Mouse (Mus musculus) liver, postnatal 0 days (tissue): Measurements from ENCODE around the gene Pdcd1lg2. TPM values are rescaled to one million over a fixed set of nuclear protein-coding genes. Genes with fewer than 3 reads are reported as not detected.

Experiments
- ATAC-seq: fragments of 200-750 bp; cut with Nextera tagmentation; 2 replicates; pipeline ENCODE4 v1.8.0; 2017; ENCODE audit warnings: mild to moderate bottlenecking, moderate library complexity
- DNase-seq: peaks from one replicate; pipeline ENCODE4 v3.0.0-alpha.2; 2016
- H3K27ac ChIP-seq: fragments of 300-500 bp; sonication (generic); 2 replicates; pipeline ENCODE4 v1.5.1; 2014; ENCODE audit warnings: antibody characterized with exemption, moderate library complexity, mild to moderate bottlenecking, low read depth
- H3K27me3 ChIP-seq: fragments of 300-500 bp; sonication (generic); 2 replicates; pipeline ENCODE4 v1.6.1; 2014; ENCODE audit warnings: low read length, control low read depth, mixed read lengths; ENCODE audit not compliant: insufficient read depth
- H3K36me3 ChIP-seq: fragments of 300-500 bp; sonication (generic); replicated peaks from 2 replicates; pipeline ENCODE4 v1.6.1; 2014; ENCODE audit warnings: mild to moderate bottlenecking, control low read depth, low read length, moderate library complexity, mixed read lengths; ENCODE audit not compliant: insufficient read depth
- H3K4me1 ChIP-seq: fragments of 300-500 bp; sonication (generic); 2 replicates; pipeline ENCODE4 v1.6.1; 2014; ENCODE audit warnings: antibody characterized with exemption, mild to moderate bottlenecking, control low read depth; ENCODE audit not compliant: insufficient read depth
- H3K4me2 ChIP-seq: fragments of 300-500 bp; sonication (generic); 2 replicates; pipeline ENCODE4 v1.6.1; 2014; ENCODE audit warnings: low read depth, mild to moderate bottlenecking, low read length, moderate library complexity, mixed read lengths
- H3K4me3 ChIP-seq: fragments of 300-500 bp; sonication (generic); 2 replicates; pipeline ENCODE4 v1.5.1; 2014; ENCODE audit warnings: low read depth, low read length
- H3K9ac ChIP-seq: fragments of 300-500 bp; sonication (generic); replicated peaks from 2 replicates; pipeline ENCODE4 v1.6.1; 2014; ENCODE audit warnings: mild to moderate bottlenecking, moderate library complexity
- H3K9me3 ChIP-seq: fragments of 300-500 bp; sonication (generic); 2 replicates; pipeline ENCODE4 v1.6.1; 2016; ENCODE audit warnings: mild to moderate bottlenecking, control low read depth, low read length, mixed read lengths
- CTCF ChIP-seq: sonication (generic); IDR thresholded peaks from 2 replicates; pipeline ENCODE4 v1.5.1; 2016; ENCODE audit warnings: antibody characterized with exemption, low read depth
- EP300 ChIP-seq: IDR thresholded peaks from 2 replicates; pipeline ENCODE4 v1.6.1; 2016; ENCODE audit warnings: antibody characterized with exemption, low read depth, mild to moderate bottlenecking
- WGBS: fragments of 180-500 bp; shearing (Covaris S2); extraction: QIAGEN DNeasy Blood & Tissue Kit; methylation state at CpG from one replicate; pipeline ENCODE4 v1.1.7; 2014; ENCODE audit not compliant: insufficient replicate concordance; 5-methylcytosine and 5-hydroxymethylcytosine counted together
- polyA plus RNA-seq: library from polyadenylated mRNA; unstranded; fragments of >200 nt; fragmentation: Nextera tagmentation; extraction: Ambion mirVana; gene quantifications from 2 replicates; pipeline ENCODE4 v1.2.1, GENCODE M21; 2015

The Pdcd1lg2 gene
- polyA plus RNA-seq, 1 experiment from 2014 or later = not detected

DNA sequence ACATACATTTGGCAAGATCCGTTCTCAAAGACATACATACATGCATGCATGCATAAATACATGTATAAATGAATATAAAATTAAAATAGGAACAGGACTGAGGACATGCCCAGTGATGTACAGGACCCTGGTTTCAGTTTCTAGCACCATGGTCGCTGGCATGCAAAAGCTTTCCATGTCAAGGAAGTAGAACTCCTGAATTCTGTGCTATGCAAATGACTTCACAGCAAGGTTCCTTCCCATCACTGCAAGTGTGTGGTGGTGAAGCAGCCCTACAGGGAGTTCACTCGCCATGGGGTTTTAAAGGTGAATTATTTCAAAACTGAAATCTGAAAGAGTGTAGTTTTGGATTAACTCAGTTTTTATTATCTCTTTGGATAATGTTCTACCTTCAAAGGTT, 34.3 kb upstream of the Pdcd1lg2 start:
- Histone ChIP-seq H3K9me3 (no peaks in the 10 kb centered on the region), H3K4me3 (no peak overlapping the region), H3K27me3 (no peaks in the 10 kb centered on the region), H3K4me2 (no peak overlapping the region), H3K27ac (no peak overlapping the region), H3K36me3 (peaks cover 4% of the 10 kb centered on the region; the same call in 1 of the 2 replicates), H3K9ac (no peak overlapping the region), H3K4me1 (0 out of 2 replicates have a peak, but pooled peaks cover 3% of the 10 kb centered on the region)
- ATAC-seq (no peak), DNase-seq (no peak)
- WGBS = 76% methylated on average over 3 of the region's 3 CpGs
- TF ChIP-seq CTCF (no peak), EP300 (no peak)

DNA sequence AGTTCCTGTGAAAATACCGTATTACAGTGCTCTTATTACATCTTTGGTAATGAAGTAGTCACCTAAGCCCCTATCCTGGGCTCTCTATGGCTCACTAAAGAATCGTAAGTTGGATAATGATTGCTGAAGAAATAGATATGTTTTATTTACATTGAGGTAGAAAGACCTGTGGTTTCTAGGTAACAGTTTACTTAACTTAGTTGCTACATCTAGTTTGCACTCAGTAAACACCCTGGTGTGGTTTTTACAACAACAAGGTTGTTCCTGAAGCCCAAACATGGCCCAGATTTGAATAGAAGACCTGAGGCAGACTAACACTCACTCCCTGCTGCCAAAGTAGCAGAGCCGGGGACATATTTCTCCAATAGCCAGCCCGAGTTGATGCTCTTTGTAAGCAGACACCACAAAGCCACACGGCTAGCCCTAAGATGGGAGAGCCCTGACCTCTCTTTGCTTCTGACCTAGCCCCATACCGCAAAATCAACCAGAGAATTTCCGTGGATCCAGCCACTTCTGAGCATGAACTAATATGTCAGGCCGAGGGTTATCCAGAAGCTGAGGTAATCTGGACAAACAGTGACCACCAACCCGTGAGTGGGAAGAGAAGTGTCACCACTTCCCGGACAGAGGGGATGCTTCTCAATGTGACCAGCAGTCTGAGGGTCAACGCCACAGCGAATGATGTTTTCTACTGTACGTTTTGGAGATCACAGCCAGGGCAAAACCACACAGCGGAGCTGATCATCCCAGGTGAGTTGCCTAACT, 30.7 kb upstream of the Pdcd1lg2 start:
- peak overlapping the region; percentile 81 for H3K27ac ChIP-seq

DNA sequence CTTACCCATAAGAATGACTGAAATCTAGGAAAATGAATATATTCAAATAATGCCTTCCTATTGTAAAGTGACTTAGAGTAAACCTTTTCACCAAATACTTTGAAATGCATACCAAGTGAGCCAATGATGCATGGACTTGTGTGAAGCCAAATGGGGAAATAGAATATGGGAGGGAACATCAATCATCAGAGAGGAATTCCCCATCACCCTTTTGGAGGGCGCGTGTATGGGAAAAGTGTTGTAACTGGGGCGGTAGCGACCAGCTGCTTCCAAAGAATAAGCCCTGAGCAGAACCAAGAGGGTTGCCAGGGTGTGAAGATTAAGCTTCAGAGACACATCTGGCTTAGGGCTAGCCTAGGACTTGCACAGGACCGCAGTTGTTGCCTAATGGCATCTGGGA, 27.4 kb upstream of the Pdcd1lg2 start:
- Histone ChIP-seq H3K9me3 (no peaks in the 10 kb centered on the region), H3K36me3 (no peaks in the 10 kb centered on the region; the same call in none of the 2 replicates), H3K4me2 (no peak overlapping the region), H3K27ac (no peak overlapping the region), H3K4me1 (peaks cover 15% of the 10 kb centered on the region; the same call in 1 of the 2 replicates), H3K27me3 (no peaks in the 10 kb centered on the region), H3K4me3 (no peak overlapping the region), H3K9ac (no peak overlapping the region)
- TF ChIP-seq EP300 (no peak), CTCF (no peak)
- ATAC-seq (no peak), DNase-seq (no peak)
- 82% methylated on average over 5 of the region's 5 CpGs for WGBS

More for the DNA sequence above, 30.7 kb upstream of the Pdcd1lg2 start:
- no peaks in the 10 kb centered on the region for H3K27me3 ChIP-seq
- no peak for TF ChIP-seq CTCF
- no peak for TF ChIP-seq EP300
- H3K4me2 ChIP-seq = peak overlapping the region; percentile 42
- WGBS = 67% methylated on average over 14 of the region's 14 CpGs
- peaks cover 15% of the 10 kb centered on the region; the same call in 1 of the 2 replicates for H3K4me1 ChIP-seq
- no peak overlapping the region for H3K9ac ChIP-seq
- no peaks in the 10 kb centered on the region for H3K9me3 ChIP-seq
- peak overlapping the region; percentile 2; the same call in 1 of the 2 replicates for H3K4me3 ChIP-seq
- DNase-seq (peak; percentile 29), ATAC-seq (peak; percentile 88)
- H3K36me3 ChIP-seq = peaks cover 2% of the 10 kb centered on the region

DNA sequence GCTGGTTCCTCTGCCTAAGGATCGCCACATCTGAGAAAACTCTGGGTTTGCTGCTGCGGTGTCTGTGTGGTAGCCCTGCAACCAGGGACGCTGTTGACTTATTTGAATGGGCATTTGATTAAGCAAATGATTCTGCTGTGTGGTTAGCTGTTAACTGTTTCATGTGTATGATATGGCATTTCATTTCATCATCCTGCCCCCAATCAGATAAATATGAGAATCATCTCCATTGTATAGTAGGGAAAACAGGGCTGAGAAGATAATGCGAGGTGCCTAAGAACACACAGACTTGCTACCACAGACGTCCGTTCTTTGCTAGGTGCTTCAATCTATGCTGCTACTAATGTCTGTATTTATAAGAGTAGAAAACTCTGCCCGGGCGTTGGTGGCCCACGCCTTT, 26.3 kb upstream of the Pdcd1lg2 start:
- no peak overlapping the region for H3K4me3 ChIP-seq
- no peaks in the 10 kb centered on the region for H3K9me3 ChIP-seq
- no peaks in the 10 kb centered on the region for H3K27me3 ChIP-seq
- ATAC-seq = no peak
- WGBS = 78% methylated on average over 9 of the region's 9 CpGs
- H3K9ac ChIP-seq = no peak overlapping the region
- no peak overlapping the region for H3K27ac ChIP-seq
- TF ChIP-seq CTCF (no peak), EP300 (no peak)
- DNase-seq = no peak
- no peaks in the 10 kb centered on the region; the same call in none of the 2 replicates for H3K36me3 ChIP-seq
- H3K4me1 ChIP-seq = peaks cover 15% of the 10 kb centered on the region; the same call in 1 of the 2 replicates
- H3K4me2 ChIP-seq = no peak overlapping the region

DNA sequence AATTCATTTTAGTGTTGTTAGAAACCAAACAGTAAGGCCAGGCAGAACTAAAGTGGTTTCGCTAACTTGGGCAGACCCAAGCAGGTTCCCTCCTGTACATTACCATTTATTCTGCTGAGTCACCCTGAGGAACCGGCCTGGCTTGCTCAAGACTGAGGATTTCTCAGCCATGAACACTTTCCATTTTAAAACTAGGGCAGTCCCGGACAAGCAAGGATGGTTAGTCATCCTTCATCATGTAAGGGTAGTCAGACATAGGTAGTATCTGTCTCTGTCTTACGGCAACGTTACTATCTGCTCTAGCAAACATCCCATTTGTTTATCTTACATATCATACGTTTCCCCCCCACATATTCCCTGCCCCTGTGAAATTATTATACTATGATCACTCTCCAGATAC, 25.7 kb upstream of the Pdcd1lg2 start:
- Histone ChIP-seq H3K9ac (no peak overlapping the region), H3K36me3 (no peaks in the 10 kb centered on the region; the same call in none of the 2 replicates), H3K9me3 (no peaks in the 10 kb centered on the region), H3K4me1 (peaks cover 15% of the 10 kb centered on the region; the same call in 1 of the 2 replicates), H3K27me3 (no peaks in the 10 kb centered on the region), H3K4me2 (no peak overlapping the region), H3K27ac (no peak overlapping the region), H3K4me3 (no peak overlapping the region)
- WGBS = 49% methylated on average over 6 of the region's 6 CpGs
- no peak for ATAC-seq
- no peak for DNase-seq
- no peak for TF ChIP-seq CTCF
- no peak for TF ChIP-seq EP300

DNA sequence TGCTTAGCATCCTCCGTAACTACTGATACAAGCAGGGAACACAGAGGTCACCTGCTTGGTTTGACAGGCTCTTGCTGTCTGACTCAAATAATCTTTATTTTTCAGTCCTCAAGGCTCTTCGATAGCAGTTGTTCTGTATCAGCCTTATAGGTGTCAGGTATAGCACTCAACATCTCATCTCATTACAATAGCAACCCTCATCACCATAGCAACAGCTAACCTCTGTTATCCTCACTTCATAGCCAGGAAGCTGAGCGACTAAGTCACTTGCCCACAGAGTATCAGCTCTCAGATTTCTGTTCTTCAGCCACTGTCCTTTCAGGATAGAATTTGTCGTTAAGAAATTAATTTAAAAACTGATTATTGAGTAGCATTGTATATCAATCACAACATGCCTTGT, 24.9 kb upstream of the Pdcd1lg2 start:
- TF ChIP-seq CTCF (no peak), EP300 (no peak)
- Histone ChIP-seq H3K27ac (no peak overlapping the region), H3K4me3 (no peak overlapping the region), H3K9ac (no peak overlapping the region), H3K27me3 (no peaks in the 10 kb centered on the region), H3K4me1 (peaks cover 15% of the 10 kb centered on the region; the same call in 1 of the 2 replicates), H3K9me3 (no peaks in the 10 kb centered on the region), H3K4me2 (no peak overlapping the region), H3K36me3 (no peaks in the 10 kb centered on the region; the same call in none of the 2 replicates)
- WGBS = 84% methylated on average over 4 of the region's 4 CpGs
- no peak for DNase-seq
- ATAC-seq = no peak
